Mouse (Mus musculus) left cerebral cortex, adult 9 months (tissue): ENCODE measurements around the gene C1rb.
"Not testable (repeated sequence)": the region's sequence is repeated elsewhere in the genome, so short reads cannot be mapped to it uniquely, and the experiment has no call there.

Experiments
- DNase-seq, 2 experiments: peaks; one replicate each; pipeline ENCODE4 v3.0.0; 2022; ENCODE audit warnings: low spot score in 2 of 2

C1rb gene

GRCm38 (mm10) chr6:124593121-124593520, 23.0 kb downstream of the C1rb start:
- no peak for DNase-seq

- no peak for DNase-seq
These were observed 31.9 kb downstream of the C1rb start for GRCm38 (mm10) chr6:124602031-124602430.

- no peak for DNase-seq
These were observed 55.5 kb downstream of the C1rb start for GRCm38 (mm10) chr6:124625612-124626011.

- not testable (repeated sequence) for DNase-seq
These were observed 56.1 kb downstream of the C1rb start for GRCm38 (mm10) chr6:124626184-124626583.

- no peak for DNase-seq
These were observed 60.7 kb downstream of the C1rb start for GRCm38 (mm10) chr6:124630763-124631162.
